Mouse (Mus musculus): ENCODE measurements around the gene Msh3. TPM values are rescaled to one million over a fixed set of nuclear protein-coding genes. Genes with fewer than 3 reads are reported as not detected.

Msh3 gene
- polyA plus RNA-seq, 1 experiment from 2014 or later, result 32.6 TPM

GRCm38 (mm10) chr13:92326030-92326429 lies 28.8 kb downstream of the Msh3 start:
- H3K27ac ChIP-seq, result no peak overlapping the region
- H3K4me2 ChIP-seq, result no peak overlapping the region
- H3K27me3 ChIP-seq, result no peaks in the 10 kb centered on the region
- H3K9me3 ChIP-seq, result no peaks in the 10 kb centered on the region
- H3K4me3 ChIP-seq, result no peak overlapping the region
- WGBS, result 69% methylated on average over 5 of the region's 5 CpGs
- H3K9ac ChIP-seq, result no peak overlapping the region
- no peak for ATAC-seq (ENCODE audit: insufficient number of reproducible peaks, insufficient read depth, low FRiP score, low TSS enrichment, low read depth)
- no peaks in the 10 kb centered on the region for H3K4me1 ChIP-seq
- H3K36me3 ChIP-seq, result peaks cover 24% of the 10 kb centered on the region; the same call in 1 of the 2 replicates

GRCm38 (mm10) chr13:92320770-92321169 lies 34.0 kb downstream of the Msh3 start:
- no peaks in the 10 kb centered on the region for H3K9me3 ChIP-seq
- H3K4me3 ChIP-seq, result no peak overlapping the region
- no peak for ATAC-seq (ENCODE audit: insufficient number of reproducible peaks, insufficient read depth, low FRiP score, low TSS enrichment, low read depth)
- no peak overlapping the region for H3K9ac ChIP-seq
- no peak overlapping the region for H3K4me2 ChIP-seq
- WGBS, result 41% methylated on average over 5 of the region's 5 CpGs
- peaks cover 28% of the 10 kb centered on the region for H3K36me3 ChIP-seq
- H3K4me1 ChIP-seq, result peaks cover 7% of the 10 kb centered on the region
- no peak overlapping the region for H3K27ac ChIP-seq
- H3K27me3 ChIP-seq, result no peaks in the 10 kb centered on the region

GRCm38 (mm10) chr13:92314613-92315012 lies 40.2 kb downstream of the Msh3 start:
- no peak overlapping the region for H3K27ac ChIP-seq
- H3K36me3 ChIP-seq, result peaks cover 33% of the 10 kb centered on the region
- H3K9me3 ChIP-seq, result no peaks in the 10 kb centered on the region
- no peak overlapping the region for H3K9ac ChIP-seq
- no peak overlapping the region for H3K4me2 ChIP-seq
- no peaks in the 10 kb centered on the region for H3K27me3 ChIP-seq
- no peak for ATAC-seq (ENCODE audit: insufficient number of reproducible peaks, insufficient read depth, low FRiP score, low TSS enrichment, low read depth)
- H3K4me1 ChIP-seq, result no peaks in the 10 kb centered on the region
- 89% methylated on average over 5 of the region's 5 CpGs for WGBS
- no peak overlapping the region for H3K4me3 ChIP-seq

- H3K9ac ChIP-seq, result no peak within 1 kb of the TSS
- WGBS, result 96% methylated on average over 11 of the region's 11 CpGs
- H3K4me2 ChIP-seq, result no peak within 1 kb of the TSS
- peaks cover 35% of the 10 kb centered on the region for H3K36me3 ChIP-seq
- no peaks in the 10 kb centered on the region for H3K9me3 ChIP-seq
- H3K4me1 ChIP-seq, result peaks cover 7% of the 10 kb centered on the region
- H3K4me3 ChIP-seq, result no peak within 1 kb of the TSS
- H3K27ac ChIP-seq, result no peak within 1 kb of the TSS
- no peaks in the 10 kb centered on the region for H3K27me3 ChIP-seq
- no peak for ATAC-seq (ENCODE audit: insufficient number of reproducible peaks, insufficient read depth, low FRiP score, low TSS enrichment, low read depth)
Observed at GRCm38 (mm10) chr13:92305680-92306079, 49.1 kb downstream of the Msh3 start, which contains the start of gene Gm20379. TSS of gene Gm20379 (plus strand) at chr13:92305980.

GRCm38 (mm10) chr13:92304291-92304690 lies 50.5 kb downstream of the Msh3 start:
- ATAC-seq (ENCODE audit: insufficient number of reproducible peaks, insufficient read depth, low FRiP score, low TSS enrichment, low read depth), result no peak
- H3K9ac ChIP-seq, result no peak overlapping the region
- 94% methylated on average over 5 of the region's 5 CpGs for WGBS
- no peaks in the 10 kb centered on the region for H3K27me3 ChIP-seq
- H3K4me2 ChIP-seq, result no peak overlapping the region
- H3K36me3 ChIP-seq, result peaks cover 35% of the 10 kb centered on the region
- H3K27ac ChIP-seq, result no peak overlapping the region
- H3K9me3 ChIP-seq, result no peaks in the 10 kb centered on the region
- H3K4me3 ChIP-seq, result no peak overlapping the region
- peaks cover 7% of the 10 kb centered on the region for H3K4me1 ChIP-seq

- peaks cover 26% of the 10 kb centered on the region for H3K36me3 ChIP-seq
- no peaks in the 10 kb centered on the region for H3K27me3 ChIP-seq
- no peak overlapping the region for H3K4me2 ChIP-seq
- peaks cover 7% of the 10 kb centered on the region for H3K4me1 ChIP-seq
- no peak overlapping the region for H3K9ac ChIP-seq
- no peak overlapping the region for H3K27ac ChIP-seq
- H3K4me3 ChIP-seq, result no peak overlapping the region
- WGBS, result 72% methylated on average over 8 of the region's 8 CpGs
- no peaks in the 10 kb centered on the region for H3K9me3 ChIP-seq
- ATAC-seq (ENCODE audit: insufficient number of reproducible peaks, insufficient read depth, low FRiP score, low TSS enrichment, low read depth), result no peak
Observed at GRCm38 (mm10) chr13:92303062-92303948, 51.5 kb downstream of the Msh3 start.

GRCm38 (mm10) chr13:92302466-92302865 lies 52.3 kb downstream of the Msh3 start:
- Histone ChIP-seq H3K9ac (no peak overlapping the region), H3K9me3 (no peaks in the 10 kb centered on the region), H3K4me2 (no peak overlapping the region), H3K4me3 (no peak overlapping the region), H3K27ac (no peak overlapping the region; the same call in 1 of the 2 replicates), H3K36me3 (peaks cover 18% of the 10 kb centered on the region), H3K27me3 (no peaks in the 10 kb centered on the region), H3K4me1 (peaks cover 7% of the 10 kb centered on the region)
- 59% methylated on average over 4 of the region's 4 CpGs for WGBS
- no peak for ATAC-seq (ENCODE audit: insufficient number of reproducible peaks, insufficient read depth, low FRiP score, low TSS enrichment, low read depth)

- peaks cover 7% of the 10 kb centered on the region for H3K4me1 ChIP-seq
- H3K36me3 ChIP-seq, result peaks cover 20% of the 10 kb centered on the region
- H3K27ac ChIP-seq, result no peak overlapping the region
- 84% methylated on average over 4 of the region's 4 CpGs for WGBS
- no peak overlapping the region for H3K4me2 ChIP-seq
- no peak for ATAC-seq (ENCODE audit: insufficient number of reproducible peaks, insufficient read depth, low FRiP score, low TSS enrichment, low read depth)
- H3K4me3 ChIP-seq, result no peak overlapping the region
- H3K9ac ChIP-seq, result no peak overlapping the region
- H3K27me3 ChIP-seq, result no peaks in the 10 kb centered on the region
- H3K9me3 ChIP-seq, result no peaks in the 10 kb centered on the region
Observed at GRCm38 (mm10) chr13:92301754-92302153, 53.0 kb downstream of the Msh3 start.

GRCm38 (mm10) chr13:92299522-92299921 lies 55.3 kb downstream of the Msh3 start:
- H3K4me2 ChIP-seq, result no peak overlapping the region
- H3K4me3 ChIP-seq, result no peak overlapping the region
- H3K4me1 ChIP-seq, result peaks cover 7% of the 10 kb centered on the region
- peaks cover 19% of the 10 kb centered on the region for H3K36me3 ChIP-seq
- H3K27ac ChIP-seq, result no peak overlapping the region
- 67% methylated on average over 1 of the region's 1 CpGs for WGBS
- no peaks in the 10 kb centered on the region for H3K27me3 ChIP-seq
- no peak for ATAC-seq (ENCODE audit: insufficient number of reproducible peaks, insufficient read depth, low FRiP score, low TSS enrichment, low read depth)
- no peaks in the 10 kb centered on the region for H3K9me3 ChIP-seq
- no peak overlapping the region for H3K9ac ChIP-seq

- H3K27ac ChIP-seq, result no peak overlapping the region
- ATAC-seq (ENCODE audit: insufficient number of reproducible peaks, insufficient read depth, low FRiP score, low TSS enrichment, low read depth), result no peak
- no peak overlapping the region for H3K4me2 ChIP-seq
Observed at GRCm38 (mm10) chr13:92297021-92297420, 57.8 kb downstream of the Msh3 start.

GRCm38 (mm10) chr13:92296490-92296889 lies 58.3 kb downstream of the Msh3 start:
- no peak overlapping the region for H3K4me2 ChIP-seq
- H3K4me1 ChIP-seq, result peaks cover 5% of the 10 kb centered on the region
- no peak for ATAC-seq (ENCODE audit: insufficient number of reproducible peaks, insufficient read depth, low FRiP score, low TSS enrichment, low read depth)
- 94% methylated on average over 4 of the region's 4 CpGs for WGBS
- no peaks in the 10 kb centered on the region for H3K9me3 ChIP-seq
- H3K9ac ChIP-seq, result no peak overlapping the region
- H3K27ac ChIP-seq, result no peak overlapping the region
- H3K36me3 ChIP-seq, result peaks cover 20% of the 10 kb centered on the region
- H3K27me3 ChIP-seq, result no peaks in the 10 kb centered on the region
- no peak overlapping the region for H3K4me3 ChIP-seq

More at GRCm38 (mm10) chr13:92297021-92297420, 57.8 kb downstream of the Msh3 start:
- Histone ChIP-seq H3K27me3 (no peaks in the 10 kb centered on the region), H3K9me3 (no peaks in the 10 kb centered on the region), H3K4me1 (peaks cover 7% of the 10 kb centered on the region), H3K9ac (no peak overlapping the region), H3K36me3 (peaks cover 18% of the 10 kb centered on the region), H3K4me3 (no peak overlapping the region)
- WGBS, result 85% methylated on average over 2 of the region's 2 CpGs

GRCm38 (mm10) chr13:92293883-92294282 lies 60.9 kb downstream of the Msh3 start:
- ATAC-seq (ENCODE audit: insufficient number of reproducible peaks, insufficient read depth, low FRiP score, low TSS enrichment, low read depth), result no peak
- Histone ChIP-seq H3K36me3 (peaks cover 32% of the 10 kb centered on the region), H3K9ac (no peak overlapping the region), H3K4me1 (no peaks in the 10 kb centered on the region), H3K4me2 (no peak overlapping the region), H3K27ac (no peak overlapping the region), H3K9me3 (no peaks in the 10 kb centered on the region), H3K4me3 (no peak overlapping the region), H3K27me3 (no peaks in the 10 kb centered on the region)
- WGBS, result 84% methylated on average over 5 of the region's 5 CpGs
